Comparison of ENCODE assay signal across 9 mouse cellular contexts in genomic region chr6:29270961-29271360, GRCm38 (mm10). TPM values are rescaled to one million over a fixed set of nuclear protein-coding genes. Genes with fewer than 3 reads are reported as not detected.
DNase-seq lines count a peak whose midpoint lies in the region; ATAC-seq and TF ChIP-seq lines count a peak whose summit lies in the region.
"Had no signal": no experiment of that assay in that cellular context is flagged by ENCODE, and none has a peak within 500 bp of the region (broad histone marks: within the 10 kb centered on the region; RNA-seq: fewer than 3 reads in every experiment).

No protein-coding gene starts in this region.

- H3K27ac ChIP-seq in lung, embryonic 14.5 days (ENCODE audit: low read depth): no peak overlapping the region
- H3K27ac ChIP-seq in forebrain, embryonic 12.5 days: no peak overlapping the region
- H3K27ac ChIP-seq: neural tube, embryonic 12.5 days had no signal

- H3K9ac ChIP-seq in lung, embryonic 14.5 days: peak overlapping the region; percentile 23; the same call in 1 of the 2 replicates
- no peak overlapping the region for H3K9ac ChIP-seq in forebrain, embryonic 12.5 days
- H3K9ac ChIP-seq: neural tube, embryonic 12.5 days had no signal

- H3K9me3 ChIP-seq in lung, embryonic 14.5 days (ENCODE audit: low read depth, low read length): no peaks in the 10 kb centered on the region
- no peaks in the 10 kb centered on the region for H3K9me3 ChIP-seq in forebrain, embryonic 12.5 days
- H3K9me3 ChIP-seq: neural tube, embryonic 12.5 days had no signal

- H3K27me3 ChIP-seq in lung, embryonic 14.5 days (ENCODE audit: insufficient read depth, low read length): 0 out of 2 replicates have a peak, but pooled peaks cover 3% of the 10 kb centered on the region
- 0 out of 2 replicates have a peak, but pooled peaks cover 4% of the 10 kb centered on the region for H3K27me3 ChIP-seq in forebrain, embryonic 12.5 days

- H3K4me1 ChIP-seq in lung, embryonic 14.5 days (ENCODE audit: insufficient read depth): peaks cover 8% of the 10 kb centered on the region; the same call in 1 of the 2 replicates
- H3K4me1 ChIP-seq in forebrain, embryonic 12.5 days: peaks cover 15% of the 10 kb centered on the region

- WGBS in lung, embryonic 14.5 days: 4% methylated on average over 8 of the region's 8 CpGs
- WGBS in forebrain, embryonic 12.5 days: 23% methylated on average over 8 of the region's 8 CpGs

- peak; percentile 84 for DNase-seq in CD4-positive helper T cell, adult 2 months (ENCODE audit: low read depth, low spot score)
- DNase-seq in induced T-regulatory cell, adult 2 months (ENCODE audit: low read depth): peak; percentile 88
- peak; percentile 49 for DNase-seq in lung, embryonic 14.5 days
- DNase-seq in ovary, adult 18-20 months (ENCODE audit: low spot score): no peak
- DNase-seq in left cerebral cortex, adult 18-20 months (ENCODE audit: low spot score in 2 of 2): no peak

- ATAC-seq in activated CD4-positive, CD25-positive, alpha-beta regulatory T cell, adult 4 months: peak; percentile 61
- ATAC-seq in lung, embryonic 14.5 days (ENCODE audit: insufficient read depth): no peak
- no peak for ATAC-seq in forebrain, embryonic 12.5 days (ENCODE audit: low FRiP score)

- peaks cover 15% of the 10 kb centered on the region; the same call in 1 of the 2 replicates for H3K36me3 ChIP-seq in lung, embryonic 14.5 days (ENCODE audit: insufficient read depth)
- H3K36me3 ChIP-seq in forebrain, embryonic 12.5 days (replicated peaks): peaks cover 6% of the 10 kb centered on the region; the same call in 1 of the 2 replicates

- peak overlapping the region; percentile 50 for H3K4me2 ChIP-seq in lung, embryonic 14.5 days
- H3K4me2 ChIP-seq in forebrain, embryonic 12.5 days: no peak overlapping the region
- H3K4me2 ChIP-seq: neural tube, embryonic 12.5 days had no signal

- TF ChIP-seq CTCF in lung, embryonic 14.5 days (IDR thresholded peaks at IDR 0.05; ENCODE audit: low read depth): no peak

- H3K4me3 ChIP-seq in lung, embryonic 14.5 days (ENCODE audit: low read depth, low read length): 0 out of 2 replicates have a peak overlapping the region, but pooled peaks have one; percentile 11
- no peak overlapping the region for H3K4me3 ChIP-seq in forebrain, embryonic 12.5 days (replicated peaks)
- H3K4me3 ChIP-seq: neural tube, embryonic 12.5 days had no signal

RNA-seq across cellular contexts. Expression of gene Hilpda, which starts 1.3 kb away (rescaled TPM):
- 10 to 100 TPM; 28.1 to 33.4 TPM for polyA plus RNA-seq in activated CD4-positive, CD25-positive, alpha-beta regulatory T cell, adult 4 months (2017; shearing (Covaris generic))
- polyA plus RNA-seq in lung, embryonic 14.5 days (2014; fragmentation: Nextera tagmentation; extraction: Ambion mirVana): 40.4 and 40.5 TPM in 2 replicates
- 1 to 10 TPM; 5.5 to 6.8 TPM for total RNA-seq in left cerebral cortex, adult 18-20 months (2021)
- polyA plus RNA-seq in forebrain, embryonic 12.5 days (2016; fragmentation: Nextera tagmentation; extraction: Ambion mirVana): 31.3 and 32.5 TPM in 2 replicates

RNA-seq across cellular contexts. Expression of gene Fam71f2, which starts 8.4 kb away (rescaled TPM):
- polyA plus RNA-seq in activated CD4-positive, CD25-positive, alpha-beta regulatory T cell, adult 4 months (2017; shearing (Covaris generic)): 1 to 10 TPM in 1 of 2 experiments, not detected in 1; 1.1 TPM
- polyA plus RNA-seq in lung, embryonic 14.5 days (2014; fragmentation: Nextera tagmentation; extraction: Ambion mirVana): 0.42 and 0.47 TPM in 2 replicates
- total RNA-seq in left cerebral cortex, adult 18-20 months (2021): under 1 TPM in 1 of 2 experiments, not detected in 1; 0.81 TPM
- 0.56 and 0.77 TPM in 2 replicates for polyA plus RNA-seq in forebrain, embryonic 12.5 days (2016; fragmentation: Nextera tagmentation; extraction: Ambion mirVana)

RNA-seq across cellular contexts. Expression of gene Fam71f1, which starts 48.0 kb away (rescaled TPM):
- not detected for polyA plus RNA-seq in activated CD4-positive, CD25-positive, alpha-beta regulatory T cell, adult 4 months (2017; shearing (Covaris generic))
- 0.19 TPM in 1 of 2 replicates, not detected in the other for polyA plus RNA-seq in lung, embryonic 14.5 days (2014; fragmentation: Nextera tagmentation; extraction: Ambion mirVana)
- not detected for total RNA-seq in left cerebral cortex, adult 18-20 months (2021)
- not detected in 2 replicates for polyA plus RNA-seq in forebrain, embryonic 12.5 days (2016; fragmentation: Nextera tagmentation; extraction: Ambion mirVana)
- polyA plus RNA-seq: embryonic facial prominence, embryonic 11.5 days; neural tube, embryonic 12.5 days had no signal

RNA-seq across cellular contexts. Expression of gene Impdh1, which starts 54.8 kb away (rescaled TPM):
- 10 to 100 TPM; 13.0 to 16.5 TPM for polyA plus RNA-seq in activated CD4-positive, CD25-positive, alpha-beta regulatory T cell, adult 4 months (2017; shearing (Covaris generic))
- polyA plus RNA-seq in lung, embryonic 14.5 days (2014; fragmentation: Nextera tagmentation; extraction: Ambion mirVana): 49.3 and 51.6 TPM in 2 replicates
- total RNA-seq in left cerebral cortex, adult 18-20 months (2021): 10 to 100 TPM; 56.7 to 58.6 TPM
- 36.3 and 39.8 TPM in 2 replicates for polyA plus RNA-seq in forebrain, embryonic 12.5 days (2016; fragmentation: Nextera tagmentation; extraction: Ambion mirVana)

Comparison
In these comparisons a context has a peak if more than half of its experiments do, and no peak if none do; other contexts are left out.
1. DNase-seq: peak in CD4-positive helper T cell, adult 2 months (single experiment), induced T-regulatory cell, adult 2 months (single experiment) and lung, embryonic 14.5 days (single experiment); none in ovary, adult 18-20 months (single experiment) and left cerebral cortex, adult 18-20 months (0 of 2).